Mouse (Mus musculus) olfactory bulb, adult 2 months (tissue): ENCODE data around the gene Syt14.

Experiments used
- CTCF ChIP-seq: fragments of 200-500 bp; IDR thresholded peaks from 2 replicates; pipeline ENCODE4 v1.5.1; 2012; ENCODE audit warnings: low read depth, mild to moderate bottlenecking, low read length, moderate library complexity; ENCODE audit not compliant: insufficient read depth
- POLR2A ChIP-seq: fragments of 200-500 bp; IDR thresholded peaks from 2 replicates; pipeline ENCODE4 v1.6.1; 2012; ENCODE audit warnings: mild to moderate bottlenecking, low read depth, low read length, moderate library complexity; ENCODE audit not compliant: insufficient read depth

GRCm38 (mm10) chr1:193054401-193054800, 18.8 kb upstream of the Syt14 start:
- TF ChIP-seq POLR2A (no peak), CTCF (no peak)
